In the genomic region with DNA sequence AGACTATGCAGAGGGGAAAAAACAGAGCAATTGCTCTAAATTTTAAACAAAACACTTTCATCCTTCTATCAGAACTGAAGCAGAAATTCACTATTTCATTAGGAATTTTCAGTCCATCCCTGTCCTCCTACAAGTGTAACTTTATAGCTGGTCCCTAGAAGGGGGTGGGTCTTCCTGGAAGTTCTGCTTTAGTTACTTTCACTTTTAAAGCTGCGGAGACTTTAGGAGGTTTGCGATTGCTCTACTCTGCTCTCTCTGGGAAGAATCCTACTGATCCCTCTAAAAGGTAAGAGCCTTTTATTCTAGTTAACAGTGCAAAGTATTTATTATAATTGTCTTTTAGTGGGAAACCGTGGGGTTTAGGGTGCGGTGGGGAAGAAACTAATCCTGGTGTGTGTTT, we compare ENCODE assay signal across 7 mouse cellular contexts. TPM values are rescaled to one million over a fixed set of nuclear protein-coding genes. Genes with fewer than 3 reads are reported as not detected.
DNase-seq lines count a peak whose midpoint lies in the region; ATAC-seq and TF ChIP-seq lines count a peak whose summit lies in the region.

Vwa5a (plus strand) TSS at position 167 of the 400 bp plus-strand sequence.

- TF ChIP-seq CTCF in ES-Bruce4 (IDR thresholded peaks at IDR 0.05; ENCODE audit: low read depth, low read length): no peak

- no peak for TF ChIP-seq POLR2A in ES-Bruce4 (IDR thresholded peaks at IDR 0.05; ENCODE audit: insufficient read depth, low read length)

- no peaks in the 10 kb centered on the region for H3K27me3 ChIP-seq in ES-Bruce4 (ENCODE audit: control insufficient read depth, insufficient read depth, low read length, poor library complexity, severe bottlenecking)
- H3K27me3 ChIP-seq in erythroblast, embryonic 14.5 days (ENCODE audit: control insufficient read depth): no peaks in the 10 kb centered on the region
- no peaks in the 10 kb centered on the region for H3K27me3 ChIP-seq in heart, embryonic 14.5 days (ENCODE audit: control insufficient read depth, insufficient read depth, low read length)

- no peaks in the 10 kb centered on the region; the same call in 1 of the 2 replicates for H3K36me3 ChIP-seq in ES-Bruce4 (ENCODE audit: control insufficient read depth, insufficient read depth, low read length, poor library complexity, severe bottlenecking)
- H3K36me3 ChIP-seq in erythroblast, embryonic 14.5 days (ENCODE audit: control insufficient read depth): peaks cover 2% of the 10 kb centered on the region; the same call in 1 of the 2 replicates
- H3K36me3 ChIP-seq in heart, embryonic 14.5 days (ENCODE audit: control insufficient read depth, insufficient read depth, low read length): peaks cover 8% of the 10 kb centered on the region

- H3K4me2 ChIP-seq in heart, embryonic 14.5 days (ENCODE audit: low read length): peak within 1 kb of the TSS; percentile 89

- 4% methylated on average over 4 of the region's 4 CpGs for WGBS in heart, embryonic 14.5 days

- H3K4me1 ChIP-seq in ES-Bruce4 (ENCODE audit: control insufficient read depth, insufficient read depth, low read length): no peaks in the 10 kb centered on the region
- H3K4me1 ChIP-seq in erythroblast, embryonic 14.5 days (ENCODE audit: control insufficient read depth): peaks cover 11% of the 10 kb centered on the region
- peaks cover 0 to 10% of the 10 kb centered on the region in 2 experiments; a peak in 2 of 4 replicates for H3K4me1 ChIP-seq in heart, embryonic 14.5 days (ENCODE audit: control insufficient read depth in 2 of 2, insufficient read depth in 2 of 2, low read length in 2 of 2)

- peak; percentile 82 for DNase-seq in adipocyte (ENCODE audit: low spot score)
- peak; percentile 60 for DNase-seq in kidney, postnatal 14 days
- peak; percentile 22 for DNase-seq in mesoderm, embryonic 11.5 days (ENCODE audit: low read depth, low spot score)
- DNase-seq in right cerebral cortex, postnatal 25 days: no peak

- H3K4me3 ChIP-seq in ES-Bruce4 (ENCODE audit: low read depth, low read length): peak within 1 kb of the TSS; percentile 41
- peak within 1 kb of the TSS; percentile 64 for H3K4me3 ChIP-seq in erythroblast, embryonic 14.5 days (replicated peaks)
- H3K4me3 ChIP-seq in heart, embryonic 14.5 days (ENCODE audit: control insufficient read depth in 1 of 2, insufficient read depth in 1 of 2, low read depth in 1 of 2, low read length in 2 of 2): peak within 1 kb of the TSS; percentile 52 to 77

- no peak for TF ChIP-seq EP300 in ES-Bruce4 (IDR thresholded peaks at IDR 0.05; ENCODE audit: insufficient read depth, low read depth, low read length)

- H3K27ac ChIP-seq in ES-Bruce4 (ENCODE audit: insufficient read depth, low read length): 0 out of 2 replicates have a peak within 1 kb of the TSS, but pooled peaks have one; percentile 16
- H3K27ac ChIP-seq in heart, embryonic 14.5 days (replicated peaks in 1 of 2; ENCODE audit: control insufficient read depth in 1 of 2, insufficient read depth in 1 of 2, low read depth in 2 of 2, low read length in 2 of 2): peak within 1 kb of the TSS; percentile 68 to 85; a peak in 3 of 4 replicates

- H3K9ac ChIP-seq in ES-Bruce4 (ENCODE audit: low read depth, poor library complexity, severe bottlenecking): 0 out of 2 replicates have a peak within 1 kb of the TSS, but pooled peaks have one; percentile 52
- H3K9ac ChIP-seq in heart, embryonic 14.5 days (ENCODE audit: low read length): peak within 1 kb of the TSS; percentile 83

- no peaks in the 10 kb centered on the region for H3K9me3 ChIP-seq in ES-Bruce4 (replicated peaks; ENCODE audit: control insufficient read depth, insufficient read depth, low read length, poor library complexity, severe bottlenecking)
- H3K9me3 ChIP-seq in erythroblast, embryonic 14.5 days (ENCODE audit: control insufficient read depth, low read length): no peaks in the 10 kb centered on the region
- H3K9me3 ChIP-seq in heart, embryonic 14.5 days (ENCODE audit: control insufficient read depth, low read length): no peaks in the 10 kb centered on the region

- no peak for ATAC-seq in heart, embryonic 14.5 days (ENCODE audit: insufficient number of reproducible peaks, insufficient read depth, low FRiP score, low read depth)

RNA-seq across cellular contexts. Expression of gene Vwa5a, which starts in this region (rescaled TPM):
- polyA plus RNA-seq in ES-Bruce4 (2011; ENCODE audit: insufficient read depth, insufficient read length, low read depth, missing spikeins): 72.4 and 74.2 TPM in 2 replicates
- polyA plus RNA-seq in erythroblast, embryonic 14.5 days (2012): 0.02 and 0.08 TPM in 2 replicates
- polyA plus RNA-seq in heart, embryonic 14.5 days (2014; fragmentation: Nextera tagmentation; extraction: Ambion mirVana): 23.2 and 25.5 TPM in 2 replicates

Comparison
In these comparisons a context has a peak if more than half of its experiments do, and no peak if none do; other contexts are left out.
1. RNA of gene Vwa5a (polyA plus RNA-seq): 72.4 to 74.2 TPM in ES-Bruce4 and 23.2 to 25.5 TPM in heart, embryonic 14.5 days; 0.02 to 0.08 TPM in erythroblast, embryonic 14.5 days; every median in the first group is over 10 times any median in the second.
2. Peak in every context shown above with its lines, with median percentiles within 50 percentile points of each other: H3K4me3 ChIP-seq.